Mouse (Mus musculus) limb, embryonic 14.5 days (tissue): ENCODE results near the gene Entr1. TPM values are rescaled to one million over a fixed set of nuclear protein-coding genes. Genes with fewer than 3 reads are reported as not detected.

ENCODE experiments used
- ATAC-seq: fragments of 200-750 bp; cut with Nextera tagmentation; 2 replicates; pipeline ENCODE4 v1.8.0; 2017; ENCODE audit warnings: low read depth, moderate number of reproducible peaks, moderate TSS enrichment; ENCODE audit not compliant: low FRiP score
- DNase-seq: peaks from one replicate; pipeline ENCODE4 v3.0.0-alpha.2; 2015; ENCODE audit warnings: low spot score
- H3K27ac ChIP-seq: fragments of 300-500 bp; sonication (generic); replicated peaks from 2 replicates; pipeline ENCODE4 v1.5.1; 2014; ENCODE audit warnings: low read depth, mild to moderate bottlenecking, low read length, moderate library complexity, mixed read lengths
- H3K27me3 ChIP-seq: fragments of 300-500 bp; sonication (generic); 2 replicates; pipeline ENCODE4 v1.6.1; 2014; ENCODE audit warnings: low read length, mixed read lengths; ENCODE audit not compliant: control insufficient read depth, insufficient read depth
- H3K36me3 ChIP-seq: fragments of 300-500 bp; sonication (generic); 2 replicates; pipeline ENCODE4 v1.6.1; 2014; ENCODE audit warnings: mild to moderate bottlenecking, low read length, moderate library complexity, mixed read lengths; ENCODE audit not compliant: control insufficient read depth, insufficient read depth
- H3K4me1 ChIP-seq: fragments of 300-500 bp; sonication (generic); 2 replicates; pipeline ENCODE4 v1.6.1; 2014; ENCODE audit warnings: antibody characterized with exemption, low read length, mixed read lengths; ENCODE audit not compliant: control insufficient read depth, insufficient read depth
- H3K4me2 ChIP-seq: fragments of 300-500 bp; sonication (generic); replicated peaks from 2 replicates; pipeline ENCODE4 v1.6.1; 2014; ENCODE audit warnings: low read depth, mild to moderate bottlenecking, low read length, moderate library complexity; ENCODE audit not compliant: severe bottlenecking
- H3K4me3 ChIP-seq: fragments of 300-500 bp; sonication (generic); replicated peaks from 2 replicates; pipeline ENCODE4 v1.5.1; 2014; ENCODE audit warnings: low read length
- H3K9ac ChIP-seq: fragments of 300-500 bp; sonication (generic); 2 replicates; pipeline ENCODE4 v1.6.1; 2014; ENCODE audit warnings: mild to moderate bottlenecking, low read depth, low read length, moderate library complexity; ENCODE audit not compliant: severe bottlenecking
- H3K9me3 ChIP-seq: fragments of 300-500 bp; sonication (generic); 2 replicates; pipeline ENCODE4 v1.6.1; 2016; ENCODE audit warnings: low read length; ENCODE audit not compliant: control insufficient read depth
- POLR2A ChIP-seq: fragments of 200-500 bp; IDR thresholded peaks from 2 replicates; pipeline ENCODE4 v1.8.0; 2012; ENCODE audit warnings: inconsistent platforms, mild to moderate bottlenecking, moderate library complexity, borderline replicate concordance; ENCODE audit not compliant: insufficient read depth, insufficient read length; ENCODE audit errors: extremely low read depth
- WGBS: fragments of 180-500 bp; shearing (Covaris S2); extraction: QIAGEN DNeasy Blood & Tissue Kit; methylation state at CpG from one replicate; pipeline ENCODE4 v1.1.7; 2014; 5-methylcytosine and 5-hydroxymethylcytosine counted together
- polyA plus RNA-seq, 2 experiments: library from polyadenylated mRNA; depleted of rRNA in 1 of 2; stranded (reverse) in 1 of 2; unstranded in 1 of 2; fragments of >200 nt; fragmentation: Nextera tagmentation in 1 of 2; extraction: Ambion mirVana in 1 of 2; gene quantifications; 2 replicates each; pipeline versions ENCODE4 v1.2.1 to v1.2.3; 2012 to 2014

The Entr1 gene
- polyA plus RNA-seq (2012; rRNA removed) = 217 and 222 TPM in 2 replicates
- polyA plus RNA-seq (2014; fragmentation: Nextera tagmentation; extraction: Ambion mirVana) = 120 and 124 TPM in 2 replicates

DNA sequence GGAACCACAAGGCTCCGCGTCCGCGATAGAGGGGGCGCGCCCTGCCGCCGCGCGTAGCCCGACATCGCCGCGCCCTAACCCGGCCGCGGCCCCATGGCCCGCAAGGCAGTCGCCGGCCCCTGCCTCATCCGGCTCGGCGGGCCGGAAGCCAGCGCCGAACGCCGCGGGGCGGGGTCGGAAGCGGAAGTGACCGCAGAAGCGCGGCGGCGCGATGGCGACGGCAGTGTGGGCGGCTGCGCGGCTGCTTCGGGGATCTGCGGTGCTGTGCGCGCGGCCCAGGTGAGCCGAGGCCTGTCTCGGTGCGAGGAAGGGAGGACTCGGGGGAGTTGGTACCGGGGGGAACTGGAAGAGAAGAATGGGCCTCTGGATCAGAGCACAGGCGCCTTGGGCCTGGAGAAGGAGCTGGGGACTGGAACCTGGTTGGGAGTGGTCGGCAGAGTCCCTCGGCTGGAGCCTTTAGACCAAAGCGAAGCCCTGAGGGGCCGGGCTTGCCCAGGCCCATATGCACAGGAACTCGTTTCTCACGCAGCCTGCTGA is at the start of gene Entr1, which contains the start of gene Pmpca:
TSS of gene Entr1 (minus strand) at position 163 of the 537 bp plus-strand sequence.
TSS of gene Pmpca (plus strand) at position 186 of the 537 bp plus-strand sequence.
- Histone ChIP-seq H3K27ac (peak within 1 kb of the TSS; percentile 63), H3K9ac (peak within 1 kb of the TSS; percentile 88), H3K36me3 (peaks cover 76% of the 10 kb centered on the region), H3K9me3 (no peaks in the 10 kb centered on the region), H3K27me3 (no peaks in the 10 kb centered on the region), H3K4me3 (peak within 1 kb of the TSS; percentile 96), H3K4me2 (peak within 1 kb of the TSS; percentile 90), H3K4me1 (peaks cover 10% of the 10 kb centered on the region)
- under 1% methylated on average over 58 of the region's 60 CpGs for WGBS
- TF ChIP-seq POLR2A = peak; percentile 82; the same call in 1 of the 2 replicates
- peak; percentile 76 for DNase-seq
- ATAC-seq = peak; percentile 91

DNA sequence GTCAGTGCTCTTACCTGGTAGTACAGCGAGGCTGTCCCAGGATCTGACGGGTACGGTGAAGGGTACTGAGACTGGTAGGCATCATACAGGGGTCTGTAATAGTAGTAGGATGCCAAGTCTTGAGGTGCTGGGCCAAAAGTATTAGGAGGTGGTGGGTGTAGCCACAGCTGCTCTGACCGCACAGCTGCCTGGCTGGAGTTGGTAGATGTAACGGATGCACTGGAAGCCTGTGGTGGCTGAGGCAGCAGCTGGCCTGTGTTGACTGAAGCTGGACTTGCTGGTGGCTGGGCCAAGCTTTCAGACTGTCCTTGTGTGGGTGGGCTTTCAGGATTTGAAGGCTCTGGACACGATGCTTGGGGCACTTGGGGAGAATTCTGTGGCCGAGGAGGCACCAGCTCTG is 49.3 kb upstream of the Entr1 start:
- H3K36me3 ChIP-seq = peaks cover 73% of the 10 kb centered on the region
- H3K9ac ChIP-seq = 0 out of 2 replicates have a peak overlapping the region, but pooled peaks have one; percentile 28
- 90% methylated on average over 7 of the region's 7 CpGs for WGBS
- H3K9me3 ChIP-seq = no peaks in the 10 kb centered on the region
- ATAC-seq (0 out of 2 replicates have a peak, but pooled peaks have one; percentile 20), DNase-seq (peak; percentile 15)
- peaks cover 5% of the 10 kb centered on the region for H3K4me1 ChIP-seq
- no peak for TF ChIP-seq POLR2A
- H3K4me3 ChIP-seq = no peak overlapping the region
- H3K27me3 ChIP-seq = no peaks in the 10 kb centered on the region
- no peak overlapping the region for H3K4me2 ChIP-seq
- H3K27ac ChIP-seq = no peak overlapping the region

DNA sequence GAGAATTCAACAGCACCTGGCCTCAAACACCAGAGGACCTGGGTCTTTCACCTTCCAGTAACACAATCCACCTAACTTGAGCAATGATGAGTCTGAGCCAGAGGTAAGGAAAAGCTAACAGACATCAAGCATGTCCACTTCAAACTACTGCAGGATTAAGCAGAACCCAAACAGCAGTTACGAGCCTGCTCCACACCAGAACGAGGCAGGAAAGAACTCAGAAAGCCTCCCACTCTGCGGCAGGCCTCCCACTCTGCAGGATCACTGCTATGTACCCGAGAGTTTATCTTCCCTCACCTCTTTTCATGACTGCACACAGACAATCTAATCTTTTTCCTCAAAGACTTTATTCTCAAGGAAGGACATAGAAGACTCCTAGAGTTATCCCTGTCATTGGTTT is 48.1 kb upstream of the Entr1 start:
- H3K4me2 ChIP-seq = no peak overlapping the region
- DNase-seq (no peak), ATAC-seq (no peak)
- no peak for TF ChIP-seq POLR2A
- H3K9ac ChIP-seq = no peak overlapping the region
- H3K36me3 ChIP-seq = peaks cover 85% of the 10 kb centered on the region
- H3K9me3 ChIP-seq = no peaks in the 10 kb centered on the region
- no peak overlapping the region for H3K27ac ChIP-seq
- H3K4me3 ChIP-seq = no peak overlapping the region
- no peaks in the 10 kb centered on the region for H3K4me1 ChIP-seq
- H3K27me3 ChIP-seq = no peaks in the 10 kb centered on the region
- WGBS = 69% methylated on average over 4 of the region's 4 CpGs

- H3K27me3 ChIP-seq = no peaks in the 10 kb centered on the region
- H3K36me3 ChIP-seq = peaks cover 87% of the 10 kb centered on the region
- H3K27ac ChIP-seq = no peak overlapping the region
- H3K9me3 ChIP-seq = no peaks in the 10 kb centered on the region
- DNase-seq (no peak), ATAC-seq (no peak)
- no peak for TF ChIP-seq POLR2A
- H3K4me2 ChIP-seq = no peak overlapping the region
- H3K9ac ChIP-seq = no peak overlapping the region
- no peak overlapping the region for H3K4me3 ChIP-seq
- H3K4me1 ChIP-seq = no peaks in the 10 kb centered on the region
- 90% methylated on average over 7 of the region's 7 CpGs for WGBS
These were observed 45.9 kb upstream of the Entr1 start for GRCm38 (mm10) chr2:26434791-26435572.

DNA sequence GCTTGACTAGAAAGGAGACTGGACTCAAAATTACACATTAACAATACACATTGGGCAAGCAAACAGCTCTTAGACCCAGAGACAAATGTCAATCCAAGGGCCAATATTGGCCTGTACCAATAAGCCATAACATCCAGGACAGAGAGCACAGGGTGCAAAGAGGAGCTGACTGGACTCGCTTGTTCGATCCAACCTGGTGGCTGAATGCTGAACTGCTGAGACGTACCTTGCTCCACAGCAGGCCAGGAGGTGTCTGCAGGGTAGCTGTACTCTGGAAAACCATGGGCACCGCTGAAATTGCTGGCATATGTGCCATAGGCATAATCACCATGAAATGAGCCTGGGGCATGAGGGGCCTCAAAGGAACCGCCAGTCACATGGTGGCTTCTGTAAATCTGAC is 40.7 kb upstream of the Entr1 start:
- Histone ChIP-seq H3K9ac (no peak overlapping the region), H3K4me2 (no peak overlapping the region), H3K9me3 (no peaks in the 10 kb centered on the region), H3K36me3 (peaks cover 98% of the 10 kb centered on the region), H3K4me3 (no peak overlapping the region), H3K27ac (no peak overlapping the region), H3K4me1 (no peaks in the 10 kb centered on the region), H3K27me3 (no peaks in the 10 kb centered on the region)
- no peak for ATAC-seq
- no peak for DNase-seq
- TF ChIP-seq POLR2A = no peak
- WGBS = 91% methylated on average over 5 of the region's 5 CpGs
